In the genomic region with DNA sequence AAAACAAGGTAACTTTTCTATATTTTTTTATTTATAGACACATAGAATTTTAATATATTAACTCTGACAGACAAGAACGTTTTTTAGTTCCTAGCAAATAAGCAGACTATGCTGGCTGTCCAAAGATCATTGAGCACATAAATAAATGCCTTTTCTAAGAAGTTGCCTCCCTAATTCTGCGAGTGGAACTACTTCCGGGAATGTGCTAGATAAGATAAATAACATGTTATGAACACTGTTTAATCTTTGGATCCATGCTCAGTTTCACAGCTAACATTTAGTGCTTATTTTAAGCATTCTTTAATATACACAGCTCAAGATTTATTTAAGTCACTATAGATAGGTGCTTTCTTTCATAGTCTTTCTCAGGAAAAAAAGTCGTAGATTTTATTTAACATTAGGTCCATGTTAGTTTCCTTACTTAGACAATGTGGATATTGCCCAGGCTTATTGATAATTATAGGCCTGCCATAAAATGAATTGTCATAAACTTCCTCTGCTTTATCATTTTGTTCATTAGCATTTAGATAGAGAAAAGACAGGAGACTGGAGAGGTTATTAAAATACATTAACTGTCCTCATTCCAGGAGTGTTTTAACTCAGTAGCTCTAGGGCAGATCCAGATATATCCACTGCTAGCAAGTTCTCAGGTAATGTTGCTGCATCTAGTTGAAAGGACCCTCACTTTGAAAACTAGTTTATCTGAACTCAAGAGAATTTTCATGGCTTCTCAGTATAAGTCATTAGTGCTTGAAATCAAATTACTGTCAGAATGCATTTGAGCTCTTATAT, we compare ENCODE assay signal across 23 mouse cellular contexts. TPM values are rescaled to one million over a fixed set of nuclear protein-coding genes. Genes with fewer than 3 reads are reported as not detected.
DNase-seq lines count a peak whose midpoint lies in the region; ATAC-seq and TF ChIP-seq lines count a peak whose summit lies in the region.
"Had no signal": no experiment of that assay in that cellular context is flagged by ENCODE, and none has a peak within 500 bp of the region (broad histone marks: within the 10 kb centered on the region; RNA-seq: fewer than 3 reads in every experiment).

No protein-coding gene starts in this region.

- no peaks in the 10 kb centered on the region for H3K27me3 ChIP-seq in lung, postnatal 0 days (replicated peaks; ENCODE audit: insufficient read depth, low read length)
- no peaks in the 10 kb centered on the region for H3K27me3 ChIP-seq in liver, embryonic 13.5 days
- no peaks in the 10 kb centered on the region for H3K27me3 ChIP-seq in forebrain, embryonic 16.5 days (replicated peaks; ENCODE audit: control insufficient read depth, insufficient read depth, low read length)
- H3K27me3 ChIP-seq: CH12.LX; forebrain, embryonic 13.5 days; hindbrain, embryonic 12.5 days; kidney, embryonic 15.5 days; limb, embryonic 13.5 days; megakaryocyte, embryonic 14.5 days; neural tube, embryonic 15.5 days had no signal

- no peak for DNase-seq in lung, postnatal 0 days (ENCODE audit: low spot score)
- no peak for DNase-seq in lung, adult 2 months
- DNase-seq in liver, embryonic 13.5 days = peak; percentile 31
- DNase-seq in testis, postnatal 10 days (ENCODE audit: low spot score) = no peak
- no peak for DNase-seq in adrenal gland, adult 2 months
- DNase-seq in urinary bladder, postnatal 14 days (ENCODE audit: low spot score) = no peak
- DNase-seq: adrenal gland, postnatal 25 days; cerebellum, adult 8-10 months; heart, postnatal 10 days; lung, postnatal 10 days had no signal

- no peak for TF ChIP-seq CTCF in lung, postnatal 0 days (IDR thresholded peaks at IDR 0.05)
- no peak for TF ChIP-seq CTCF in lung, adult 2 months (IDR thresholded peaks at IDR 0.05; ENCODE audit: insufficient read depth, low read length)

- no peak overlapping the region for H3K27ac ChIP-seq in lung, postnatal 0 days (ENCODE audit: low read length)
- peak overlapping the region; percentile 90 for H3K27ac ChIP-seq in liver, embryonic 13.5 days
- H3K27ac ChIP-seq in forebrain, embryonic 16.5 days (ENCODE audit: low read length) = no peak overlapping the region
- H3K27ac ChIP-seq: embryonic facial prominence, embryonic 10.5 days; forebrain, embryonic 13.5 days; hindbrain, embryonic 12.5 days; kidney, embryonic 15.5 days; limb, embryonic 13.5 days; neural tube, embryonic 15.5 days; stomach, postnatal 0 days had no signal

- 39% methylated on average over 4 of the region's 4 CpGs for WGBS in lung, postnatal 0 days
- 34% methylated on average over 4 of the region's 4 CpGs for WGBS in lung, adult 2 months
- WGBS in liver, embryonic 13.5 days (ENCODE audit: insufficient replicate concordance) = 23% methylated on average over 4 of the region's 4 CpGs
- 92% methylated on average over 4 of the region's 4 CpGs for WGBS in forebrain, embryonic 16.5 days

- H3K4me2 ChIP-seq in lung, postnatal 0 days (replicated peaks; ENCODE audit: low read depth, low read length) = no peak overlapping the region
- 0 out of 2 replicates have a peak overlapping the region, but pooled peaks have one; percentile 19 for H3K4me2 ChIP-seq in liver, embryonic 13.5 days
- no peak overlapping the region for H3K4me2 ChIP-seq in forebrain, embryonic 16.5 days (ENCODE audit: low read length)
- H3K4me2 ChIP-seq: forebrain, embryonic 13.5 days; heart, embryonic 11.5 days; hindbrain, embryonic 12.5 days; kidney, embryonic 15.5 days; limb, embryonic 13.5 days; neural tube, embryonic 15.5 days had no signal

- H3K36me3 ChIP-seq in lung, postnatal 0 days (ENCODE audit: insufficient read depth, low read length) = no peaks in the 10 kb centered on the region
- H3K36me3 ChIP-seq in liver, embryonic 13.5 days = peaks cover 6% of the 10 kb centered on the region
- H3K36me3 ChIP-seq in forebrain, embryonic 16.5 days (ENCODE audit: control insufficient read depth, insufficient read depth) = no peaks in the 10 kb centered on the region
- H3K36me3 ChIP-seq: hindbrain, embryonic 12.5 days had no signal

- no peak for TF ChIP-seq POLR2A in lung, adult 2 months (IDR thresholded peaks at IDR 0.05; ENCODE audit: borderline replicate concordance, extremely low read depth, low read depth, low read length)

- TF ChIP-seq EP300 in lung, postnatal 0 days (IDR thresholded peaks at IDR 0.05) = peak; percentile 41; the same call in 1 of the 2 replicates

- no peaks in the 10 kb centered on the region for H3K4me1 ChIP-seq in lung, postnatal 0 days (ENCODE audit: insufficient read depth, low read depth, low read length)
- H3K4me1 ChIP-seq in lung, adult 2 months (ENCODE audit: control insufficient read depth, insufficient read depth, low read length) = no peaks in the 10 kb centered on the region; the same call in none of the 2 replicates
- peaks cover 33% of the 10 kb centered on the region for H3K4me1 ChIP-seq in liver, embryonic 13.5 days (replicated peaks)
- no peaks in the 10 kb centered on the region for H3K4me1 ChIP-seq in forebrain, embryonic 16.5 days (replicated peaks; ENCODE audit: control insufficient read depth, insufficient read depth, low read length)
- H3K4me1 ChIP-seq: embryonic facial prominence, embryonic 10.5 days; forebrain, embryonic 13.5 days; hindbrain, embryonic 12.5 days; kidney, embryonic 15.5 days; limb, embryonic 13.5 days; neural tube, embryonic 15.5 days had no signal

- no peak for ATAC-seq in lung, postnatal 0 days
- ATAC-seq in erythroid progenitor cell, adult 5-6 weeks (replicated peaks; ENCODE audit: low FRiP score, poor library complexity, severe bottlenecking) = peak; percentile 68; the same call in 1 of the 2 replicates
- peak; percentile 87 for ATAC-seq in liver, embryonic 13.5 days (ENCODE audit: low read depth)
- ATAC-seq in forebrain, embryonic 16.5 days = no peak
- ATAC-seq: forebrain, embryonic 13.5 days; midbrain, embryonic 16.5 days had no signal

- no peaks in the 10 kb centered on the region for H3K9me3 ChIP-seq in lung, postnatal 0 days (ENCODE audit: low read length)
- no peaks in the 10 kb centered on the region for H3K9me3 ChIP-seq in liver, embryonic 13.5 days (replicated peaks)
- H3K9me3 ChIP-seq in forebrain, embryonic 16.5 days (ENCODE audit: control insufficient read depth, low read length) = no peaks in the 10 kb centered on the region
- H3K9me3 ChIP-seq: embryonic facial prominence, embryonic 10.5 days; forebrain, embryonic 13.5 days; hindbrain, embryonic 12.5 days; kidney, embryonic 15.5 days; limb, embryonic 13.5 days; megakaryocyte, embryonic 14.5 days; neural tube, embryonic 15.5 days had no signal

- H3K9ac ChIP-seq in lung, postnatal 0 days (replicated peaks; ENCODE audit: low read depth) = no peak overlapping the region
- H3K9ac ChIP-seq in liver, embryonic 13.5 days = no peak overlapping the region
- no peak overlapping the region for H3K9ac ChIP-seq in forebrain, embryonic 16.5 days (replicated peaks; ENCODE audit: low read depth, low read length)
- H3K9ac ChIP-seq: forebrain, embryonic 13.5 days; hindbrain, embryonic 12.5 days; kidney, embryonic 15.5 days; limb, embryonic 13.5 days; neural tube, embryonic 15.5 days had no signal

- H3K4me3 ChIP-seq in lung, postnatal 0 days (ENCODE audit: low read depth, low read length) = no peak overlapping the region
- no peak overlapping the region for H3K4me3 ChIP-seq in lung, adult 2 months (replicated peaks; ENCODE audit: extremely low read depth, low read depth, low read length)
- H3K4me3 ChIP-seq in liver, embryonic 13.5 days (replicated peaks) = no peak overlapping the region
- H3K4me3 ChIP-seq in forebrain, embryonic 16.5 days (replicated peaks; ENCODE audit: low read length) = no peak overlapping the region
- H3K4me3 ChIP-seq: embryonic facial prominence, embryonic 10.5 days; forebrain, embryonic 13.5 days; hindbrain, embryonic 12.5 days; kidney, embryonic 15.5 days; limb, embryonic 13.5 days; megakaryocyte, embryonic 14.5 days; neural tube, embryonic 15.5 days had no signal

RNA-seq across cellular contexts. Expression of a gene that starts 40.1 kb away (rescaled TPM):
- polyA plus RNA-seq in lung, postnatal 0 days (2015; fragmentation: Nextera tagmentation; extraction: Ambion mirVana) = 8.9 and 10.5 TPM in 2 replicates
- polyA plus RNA-seq in lung, adult 2 months (2012; rRNA removed) = 15.5 and 24.3 TPM in 2 replicates
- 11.9 and 16.8 TPM in 2 replicates for total RNA-seq in erythroid progenitor cell, adult 5-6 weeks (2015; ENCODE audit: low replicate concordance)
- 18.2 and 27.2 TPM in 2 replicates for total RNA-seq in erythroid progenitor cell, adult 5-6 weeks (2017; ENCODE audit: low replicate concordance)
- 5.0 and 6.0 TPM in 2 replicates for polyA plus RNA-seq in liver, embryonic 13.5 days (2015; fragmentation: Nextera tagmentation; extraction: Ambion mirVana)
- total RNA-seq in adrenal gland, adult 2 months (2021) = 10 to 100 TPM; 31.0 to 39.8 TPM
- polyA plus RNA-seq in adrenal gland, adult 2 months (2012; rRNA removed) = 44.8 and 49.5 TPM in 2 replicates
- 8.1 and 8.7 TPM in 2 replicates for polyA plus RNA-seq in forebrain, embryonic 16.5 days (2015; fragmentation: Nextera tagmentation; extraction: Ambion mirVana)

Comparison
In these comparisons a context has a peak if more than half of its experiments do, and no peak if none do; other contexts are left out.
1. ATAC-seq: peak in erythroid progenitor cell, adult 5-6 weeks (single experiment) and liver, embryonic 13.5 days (single experiment); none in lung, postnatal 0 days (single experiment) and forebrain, embryonic 16.5 days (single experiment).